Mouse (Mus musculus): ENCODE measurements around the gene Serpina3m.
"Not testable (repeated sequence)": the region's sequence is repeated elsewhere in the genome, so short reads cannot be mapped to it uniquely, and the experiment has no call there.

The Serpina3m gene

DNA sequence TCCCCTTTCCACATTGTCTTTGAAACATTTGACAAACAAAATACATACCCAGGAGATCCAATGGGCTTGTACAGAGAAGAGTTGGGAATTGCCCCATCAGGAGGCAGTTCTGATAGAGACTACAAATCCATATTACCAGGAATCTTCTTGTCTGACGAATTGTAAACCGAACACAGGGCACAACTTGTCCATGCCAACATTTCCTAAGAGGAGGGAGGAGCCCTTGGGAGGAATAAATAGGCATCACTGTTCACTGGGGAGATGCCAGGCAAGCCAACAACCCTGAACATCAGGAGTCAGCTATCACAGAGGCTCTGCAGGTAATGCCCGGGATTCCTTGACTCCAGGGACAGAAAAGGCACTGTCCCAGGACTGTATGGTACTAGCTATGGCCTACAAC, at the start of gene Serpina3m, which contains the start of gene Serpina3k:
Gene Serpina3m, plus strand, starts transcription at position 261 of the 400 bp plus-strand sequence.
Gene Serpina3k, plus strand, starts transcription at position 261 of the 400 bp plus-strand sequence.
- DNase-seq (ENCODE audit: extremely low spot score, low read depth, low spot score): not testable (repeated sequence)

DNA sequence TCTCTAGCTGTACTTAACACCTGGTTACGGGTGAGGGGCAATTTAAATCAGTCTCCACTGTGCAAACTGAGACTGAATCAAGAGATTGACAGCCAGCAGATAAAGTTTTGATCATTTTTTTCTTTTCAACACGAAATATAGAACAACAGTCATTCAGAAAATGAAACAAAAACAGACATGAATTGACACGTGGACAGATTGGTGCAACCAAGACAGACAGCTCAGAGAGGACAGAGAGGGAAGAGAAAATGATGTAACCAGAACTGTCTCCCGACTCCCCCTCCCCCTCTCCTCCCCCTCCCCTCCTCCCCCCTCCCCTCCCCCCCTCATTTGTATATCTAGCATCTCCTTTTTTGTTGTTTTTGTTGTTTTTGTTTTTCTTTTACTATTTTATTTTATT, 48.4 kb upstream of the Serpina3m start:
- no peak for DNase-seq (ENCODE audit: extremely low spot score, low read depth, low spot score)

DNA sequence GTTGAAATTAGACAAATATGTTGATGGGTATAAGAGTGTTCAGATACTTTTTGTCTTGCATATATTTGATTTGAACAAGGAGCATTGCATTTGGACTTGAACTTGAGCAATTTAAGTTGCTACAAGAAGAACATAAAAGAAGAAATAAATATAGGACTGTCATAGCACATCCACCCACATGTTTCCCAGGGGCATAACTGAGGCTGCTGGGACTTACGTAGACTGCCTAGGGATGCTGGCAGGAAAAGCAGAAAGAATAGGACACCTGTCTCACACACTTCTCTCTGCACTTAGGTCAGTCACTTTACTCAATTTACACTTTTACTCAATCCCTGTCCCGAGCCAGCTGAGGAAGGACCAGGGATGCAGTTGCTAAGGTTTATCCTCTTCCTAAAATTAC, 44.3 kb upstream of the Serpina3m start:
- DNase-seq (ENCODE audit: extremely low spot score, low read depth, low spot score): no peak

DNA sequence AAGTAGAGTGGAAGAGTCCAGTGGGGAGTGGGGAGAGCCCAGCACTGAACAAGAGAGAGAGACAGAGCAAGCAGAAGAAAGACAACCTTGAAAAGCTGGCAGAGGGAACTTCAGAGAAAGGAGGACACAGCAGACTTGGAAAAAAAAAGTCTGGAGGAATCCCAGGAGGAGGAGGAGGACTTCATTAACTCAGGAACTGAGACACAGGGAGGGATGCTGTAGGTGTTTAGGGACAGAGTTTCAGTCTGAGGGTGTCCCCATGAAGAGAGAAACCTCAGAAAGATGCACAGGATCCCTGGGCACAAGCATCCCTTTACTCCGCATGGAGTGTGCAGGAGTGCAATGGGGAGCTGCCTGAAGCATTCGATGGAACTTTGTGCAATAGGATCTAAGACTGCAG, 40.2 kb upstream of the Serpina3m start:
- no peak for DNase-seq (ENCODE audit: extremely low spot score, low read depth, low spot score)

DNA sequence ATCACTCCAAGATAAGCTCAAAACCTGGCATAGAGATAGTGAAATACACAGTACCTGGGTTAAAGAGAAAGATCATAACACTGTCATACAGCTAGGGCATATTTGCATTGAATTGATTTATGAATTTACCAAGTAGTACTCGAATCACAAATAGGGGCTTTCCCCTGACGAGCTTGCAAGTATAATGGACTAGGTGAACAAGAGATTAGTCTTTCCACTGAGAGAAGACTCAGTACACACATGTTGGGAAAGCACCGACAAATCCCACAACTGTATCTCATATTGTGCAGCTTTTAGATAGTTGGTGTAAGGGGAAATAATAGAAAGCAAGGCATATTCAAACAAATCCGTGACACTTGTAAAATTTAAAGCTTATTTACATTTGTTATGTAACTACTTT, 32.3 kb upstream of the Serpina3m start:
- DNase-seq (ENCODE audit: extremely low spot score, low read depth, low spot score): no peak

DNA sequence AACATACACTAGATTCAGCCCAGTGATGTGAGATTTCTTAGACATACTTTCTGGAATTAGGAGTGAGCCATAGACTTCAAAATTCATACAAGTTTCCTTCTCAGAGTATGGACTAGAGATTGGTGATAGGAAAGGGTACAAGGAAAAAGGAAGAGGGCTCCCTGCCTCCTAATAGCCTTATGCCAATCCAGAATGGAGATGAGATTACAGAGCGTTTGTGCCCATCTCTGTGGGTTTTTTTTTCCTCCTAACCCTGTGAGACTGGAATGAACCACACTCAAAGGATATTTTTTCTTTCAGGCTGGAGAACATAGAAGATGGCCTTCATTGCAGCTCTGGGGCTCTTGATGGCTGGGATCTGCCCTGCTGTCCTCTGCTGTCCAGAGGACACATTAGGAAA, 24.0 kb upstream of the Serpina3m start, which contains the start of gene Serpina3j:
Gene Serpina3j, plus strand, starts transcription at position 301 of the 400 bp plus-strand sequence.
- DNase-seq (ENCODE audit: extremely low spot score, low read depth, low spot score): no peak

DNA sequence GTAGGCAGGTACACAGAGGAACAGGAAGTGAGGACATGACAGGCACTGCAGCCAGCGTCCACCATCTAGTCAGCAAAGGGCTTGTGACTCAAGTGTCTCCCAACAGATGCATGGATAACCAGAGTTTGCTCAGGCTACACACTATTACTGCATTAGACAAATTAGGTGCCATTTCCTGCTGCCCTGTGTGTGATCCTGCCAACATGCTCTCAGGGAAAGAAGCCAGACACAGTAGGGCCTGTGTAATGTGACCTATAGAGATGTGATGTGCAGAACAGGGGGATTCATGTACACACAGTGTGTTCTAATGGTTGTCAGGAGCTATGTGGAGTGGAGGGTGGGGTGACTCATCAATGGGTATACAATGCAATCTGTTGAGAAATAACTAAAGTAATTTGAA, 15.8 kb upstream of the Serpina3m start:
- DNase-seq (ENCODE audit: extremely low spot score, low read depth, low spot score): no peak

DNA sequence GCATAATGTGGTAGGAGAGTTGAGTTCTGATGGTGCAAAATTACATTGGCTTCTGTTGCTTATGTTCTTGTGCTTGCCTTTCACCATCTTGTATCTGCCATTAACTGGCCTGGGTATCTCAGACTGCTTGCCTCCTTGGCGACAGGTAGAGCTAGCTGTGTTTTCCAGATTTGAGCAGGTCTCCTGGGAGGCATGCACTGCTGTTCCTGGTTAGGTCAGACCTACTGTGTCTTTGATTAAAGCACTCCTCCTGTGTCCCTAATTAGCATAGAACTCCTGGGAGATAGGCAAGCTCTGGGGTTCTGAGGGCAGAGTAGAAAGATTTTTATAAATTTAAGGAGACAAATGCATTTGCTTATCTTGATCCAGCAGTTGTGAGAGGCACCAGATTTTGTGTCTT, 6.6 kb upstream of the Serpina3m start:
- DNase-seq (ENCODE audit: extremely low spot score, low read depth, low spot score): no peak

DNA sequence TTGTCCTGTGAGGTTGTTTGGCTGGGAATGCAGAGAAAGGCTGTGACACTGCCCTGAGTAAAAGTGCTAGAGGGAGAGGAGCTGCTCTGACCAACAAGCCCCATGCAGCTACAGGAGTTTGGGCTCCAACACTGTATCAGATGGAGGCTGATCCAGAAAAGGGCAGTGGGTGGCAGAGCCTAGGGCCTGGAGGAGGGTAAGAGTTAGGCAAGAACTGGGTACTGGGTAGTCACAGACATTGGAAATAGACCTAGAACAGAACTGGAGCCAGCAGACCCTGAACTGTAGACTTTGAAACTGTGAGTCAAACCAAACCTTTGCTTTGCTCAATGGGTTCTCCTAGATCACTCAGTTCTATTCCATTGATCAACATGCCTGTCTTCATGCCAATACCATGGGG, 1.4 kb upstream of the Serpina3m start:
- not testable (repeated sequence) for DNase-seq (ENCODE audit: extremely low spot score, low read depth, low spot score)

DNA sequence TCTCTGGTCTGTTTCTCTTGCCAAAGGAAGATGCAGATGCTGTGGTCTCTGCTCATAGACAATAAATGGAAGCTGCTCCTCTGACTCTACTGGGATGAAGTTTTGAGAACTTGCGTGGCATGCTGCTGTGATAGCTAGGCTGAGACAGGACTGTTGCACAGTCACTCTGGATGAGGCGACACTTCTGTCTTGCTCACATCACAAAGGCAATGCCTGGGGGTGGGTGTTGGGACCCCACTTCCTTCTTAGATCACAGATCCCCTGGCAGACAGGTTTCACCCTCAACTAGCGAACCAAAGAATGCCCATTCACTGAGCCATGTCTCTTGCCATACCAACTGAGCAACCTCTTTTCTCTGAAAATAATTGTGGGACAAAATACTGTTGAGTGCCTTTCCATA, 419 bp downstream of the Serpina3m start:
- no peak for DNase-seq (ENCODE audit: extremely low spot score, low read depth, low spot score)

DNA sequence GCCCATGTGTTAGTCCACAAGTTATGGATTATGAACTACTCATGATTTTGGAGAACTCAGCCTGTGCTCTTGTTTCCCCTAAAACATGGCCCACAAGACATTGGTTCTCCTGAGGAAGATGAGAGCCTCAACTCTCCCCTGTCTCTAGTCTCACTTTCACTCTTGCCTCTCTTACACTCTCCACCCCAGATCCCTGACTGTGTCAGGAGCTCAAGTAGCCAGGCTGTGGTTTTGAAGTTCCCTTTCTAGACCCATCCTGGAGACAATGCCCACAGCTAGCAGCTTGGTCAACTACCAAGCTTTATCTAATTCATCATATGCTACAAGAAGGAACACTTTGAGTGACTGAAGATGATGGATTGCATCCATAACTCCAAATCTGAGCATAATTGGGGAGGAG, 4.2 kb downstream of the Serpina3m start:
- DNase-seq (ENCODE audit: extremely low spot score, low read depth, low spot score): not testable (repeated sequence)

DNA sequence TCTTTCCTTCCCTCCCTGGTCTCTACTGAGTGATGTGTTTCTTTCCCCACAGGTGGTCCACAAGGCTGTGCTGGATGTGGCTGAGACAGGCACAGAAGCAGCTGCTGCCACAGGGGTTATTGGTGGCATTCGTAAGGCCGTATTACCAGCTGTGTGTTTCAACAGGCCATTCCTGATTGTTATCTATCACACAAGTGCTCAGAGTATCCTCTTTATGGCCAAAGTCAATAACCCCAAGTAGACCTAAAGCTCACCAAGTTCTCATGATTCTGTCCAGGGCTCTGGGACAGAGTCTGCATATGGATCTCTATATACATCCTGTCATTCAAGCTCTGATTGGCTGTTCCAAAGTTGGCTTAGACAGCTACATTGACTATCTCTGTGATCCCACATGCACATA, 6.9 kb downstream of the Serpina3m start:
- DNase-seq (ENCODE audit: extremely low spot score, low read depth, low spot score): no peak

DNA sequence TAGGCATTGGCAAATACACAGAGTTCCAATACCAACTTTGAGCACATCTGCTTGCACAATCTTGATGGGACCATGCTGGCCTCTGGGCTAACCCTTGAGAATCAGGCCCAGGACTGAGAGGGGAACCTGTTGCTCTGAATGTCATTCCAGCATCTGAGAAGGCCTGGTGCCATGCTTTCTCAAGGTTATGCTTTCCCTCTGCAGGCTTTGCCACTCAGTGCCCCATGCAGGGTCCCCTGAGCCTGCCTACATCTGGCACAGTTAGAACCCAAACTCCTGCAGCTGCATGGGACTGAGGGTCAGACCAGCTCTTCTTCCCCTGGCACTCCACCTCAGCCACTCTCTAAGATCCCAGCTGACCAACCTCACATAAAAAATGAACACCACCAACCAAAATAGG, 7.4 kb downstream of the Serpina3m start:
- DNase-seq (ENCODE audit: extremely low spot score, low read depth, low spot score): no peak

DNA sequence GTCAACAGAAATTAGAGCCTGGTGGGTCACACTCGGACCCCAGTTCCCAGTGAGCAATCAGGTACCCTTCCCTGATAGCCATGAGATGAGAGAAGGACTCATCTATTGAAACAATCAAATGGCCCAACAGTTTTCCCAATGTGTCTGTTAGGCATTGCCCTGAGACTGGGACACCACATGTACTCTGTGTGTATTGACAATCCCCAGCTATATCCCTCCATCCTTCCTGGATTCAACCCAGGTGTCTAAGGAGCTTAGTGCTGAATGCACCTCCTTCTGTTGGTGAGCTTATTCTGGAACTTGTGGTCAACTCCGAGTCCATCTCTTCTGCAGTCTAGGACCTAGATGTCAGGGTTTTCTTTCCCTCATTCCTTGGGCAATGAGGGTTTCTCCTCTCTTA, 8.8 kb downstream of the Serpina3m start:
- DNase-seq (ENCODE audit: extremely low spot score, low read depth, low spot score): no peak

DNA sequence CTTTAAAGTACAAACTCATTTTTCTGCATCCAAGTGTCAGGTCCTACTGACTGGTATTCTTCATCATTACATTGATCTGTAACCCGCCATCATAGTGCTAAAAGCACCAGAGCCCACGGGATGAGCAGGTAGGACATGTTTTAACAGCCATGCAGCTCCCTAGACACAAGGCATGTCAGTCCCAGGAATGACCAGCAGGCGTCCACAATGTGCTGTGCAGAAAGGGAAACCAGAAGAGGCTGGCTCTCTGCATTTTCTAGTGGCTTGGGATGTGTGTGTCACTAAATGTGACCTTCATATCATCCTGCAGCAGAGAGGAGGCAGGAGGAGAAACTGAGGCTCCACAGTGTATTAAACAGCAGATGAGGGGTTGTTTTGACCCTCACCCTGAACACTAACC, 13.5 kb downstream of the Serpina3m start:
- not testable (repeated sequence) for DNase-seq (ENCODE audit: extremely low spot score, low read depth, low spot score)

DNA sequence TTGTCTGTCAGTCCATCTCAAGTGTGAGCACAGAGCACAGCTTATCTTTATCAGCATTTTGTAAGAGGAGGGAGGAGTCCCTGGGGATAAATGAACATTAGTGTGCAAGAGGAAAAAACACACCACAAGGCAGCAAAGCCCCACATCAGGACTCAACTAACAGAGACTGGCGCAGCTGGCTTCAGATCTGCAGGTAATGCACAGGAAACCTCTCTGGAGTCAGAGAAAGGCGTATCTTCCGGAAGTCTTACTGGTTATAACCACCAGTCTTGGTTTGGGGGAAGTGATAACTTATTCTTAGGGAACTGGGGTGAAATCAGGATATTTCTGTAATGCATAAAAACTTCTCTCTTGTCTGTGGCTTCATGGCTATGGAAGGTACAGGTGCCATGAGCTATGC, 17.7 kb downstream of the Serpina3m start:
- no peak for DNase-seq (ENCODE audit: extremely low spot score, low read depth, low spot score)

DNA sequence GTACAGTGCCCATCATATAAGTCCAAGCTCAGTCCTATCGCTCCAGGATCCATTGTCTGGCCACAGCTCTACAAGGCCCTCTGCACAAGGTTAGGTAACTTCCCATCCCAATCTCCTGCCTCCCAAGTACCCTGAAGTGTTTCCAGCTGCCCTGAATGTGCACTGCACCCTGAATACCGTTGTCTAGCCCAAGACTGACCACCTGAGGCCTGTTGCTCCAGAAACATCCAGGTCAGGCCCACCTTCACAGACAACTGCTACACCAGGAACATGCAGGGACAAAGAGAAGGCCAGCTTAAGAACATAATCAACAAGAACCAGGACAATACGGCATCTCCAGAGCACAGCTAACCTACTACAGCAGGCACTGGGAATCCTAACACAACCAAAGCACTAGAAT, 31.7 kb downstream of the Serpina3m start:
- no peak for DNase-seq (ENCODE audit: extremely low spot score, low read depth, low spot score)

DNA sequence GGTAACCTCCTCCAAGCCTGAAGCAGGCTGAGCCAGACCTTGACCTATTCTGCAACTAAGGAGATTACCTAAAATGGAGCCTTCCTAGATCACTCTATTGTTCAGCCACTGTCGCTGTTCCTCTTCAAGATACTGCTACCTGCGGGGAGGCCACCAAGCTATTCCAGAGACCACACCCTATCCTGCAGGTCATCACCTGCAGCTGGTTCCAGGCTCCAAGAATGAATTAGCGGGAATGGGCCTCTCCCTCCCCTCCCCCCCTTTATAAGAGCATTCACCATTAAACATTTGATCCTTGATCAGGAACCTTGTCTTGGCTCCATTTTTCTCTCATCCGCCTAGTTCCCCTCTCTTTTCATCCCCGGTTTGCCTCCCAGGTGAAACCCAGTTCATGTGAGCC, 38.9 kb downstream of the Serpina3m start:
- not testable (repeated sequence) for DNase-seq (ENCODE audit: extremely low spot score, low read depth, low spot score)

DNA sequence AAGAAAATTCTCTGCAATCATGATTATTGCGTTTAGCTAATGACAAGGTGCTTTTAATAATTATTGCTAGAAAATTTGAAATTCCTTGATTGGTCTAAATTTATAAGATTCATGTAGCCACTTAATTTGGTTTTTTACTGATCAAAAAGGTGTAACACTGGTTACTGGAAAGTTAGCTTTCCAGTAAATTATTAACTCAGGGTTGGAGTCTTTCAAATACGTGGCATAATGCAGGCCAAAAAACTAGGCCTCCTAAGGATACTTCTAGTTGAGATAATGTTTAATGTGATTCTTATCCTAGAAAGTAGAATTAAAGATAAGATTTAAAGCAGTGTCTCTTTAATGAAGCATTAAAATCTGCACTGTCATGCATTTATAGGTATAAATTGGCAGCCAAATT, 40.1 kb downstream of the Serpina3m start:
- not testable (repeated sequence) for DNase-seq (ENCODE audit: extremely low spot score, low read depth, low spot score)

DNA sequence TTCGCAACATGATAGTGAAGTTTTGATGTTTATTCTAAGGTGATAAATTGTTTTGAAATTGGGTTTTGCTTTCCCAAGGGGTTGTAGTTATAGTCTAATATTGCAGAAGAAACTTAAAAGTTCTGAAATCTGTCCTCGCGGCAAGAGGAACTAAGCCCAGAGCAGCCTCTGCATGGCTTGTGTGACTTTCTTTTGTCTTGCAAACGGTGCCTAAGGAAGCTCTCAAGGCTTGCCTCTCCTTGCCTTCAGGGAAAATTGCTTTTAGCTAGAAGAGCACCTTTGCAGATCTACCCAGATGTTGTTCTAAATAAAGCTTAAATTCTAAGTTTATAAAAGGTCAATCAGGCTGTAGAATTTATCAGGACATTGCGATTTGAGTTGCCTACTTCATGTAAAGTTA, 40.5 kb downstream of the Serpina3m start:
- DNase-seq (ENCODE audit: extremely low spot score, low read depth, low spot score): not testable (repeated sequence)

DNA sequence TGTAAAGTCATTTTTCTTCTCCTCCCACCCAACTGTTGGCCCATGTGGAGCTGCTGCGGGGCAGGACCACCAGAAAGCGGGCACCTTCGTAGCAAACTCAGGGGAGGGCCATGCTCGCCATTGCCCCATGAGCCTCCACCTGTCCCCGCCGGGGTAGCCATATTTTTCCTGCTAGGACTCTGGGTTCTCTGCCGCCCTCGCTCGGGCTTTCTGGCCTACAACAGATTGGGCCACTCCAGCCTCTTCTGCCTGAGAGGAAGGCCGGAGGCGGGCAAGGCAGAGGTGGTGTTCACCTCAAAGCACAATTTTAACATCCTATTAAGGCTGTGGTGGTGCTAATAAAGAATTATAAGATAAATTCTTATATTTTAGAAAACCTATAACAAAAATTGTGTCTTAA, 41.6 kb downstream of the Serpina3m start:
- no peak for DNase-seq (ENCODE audit: extremely low spot score, low read depth, low spot score)

DNA sequence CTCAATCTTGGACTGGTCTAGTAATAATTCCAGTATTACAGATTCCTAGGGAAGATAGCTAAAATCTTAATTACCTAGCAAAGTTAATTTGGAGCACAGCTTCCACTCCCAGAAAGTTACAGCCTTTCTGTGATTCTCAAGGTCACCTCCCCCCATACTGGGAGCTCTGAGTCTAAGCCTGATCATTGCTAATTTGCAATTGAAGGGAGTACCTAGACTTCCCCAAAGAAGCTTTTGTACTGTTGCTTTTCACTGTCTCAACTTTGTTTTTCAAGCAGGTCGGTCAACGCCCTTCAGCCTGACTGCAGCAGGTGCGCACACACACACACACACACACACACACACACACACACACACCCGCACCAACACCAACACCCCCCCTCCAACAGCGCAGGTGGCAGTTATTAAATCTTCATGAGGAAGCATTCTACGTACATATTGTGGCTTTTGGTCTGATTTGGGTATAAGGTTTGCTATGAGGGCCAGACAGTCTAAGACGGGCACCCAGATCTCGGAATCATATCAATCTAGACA, 42.9 kb downstream of the Serpina3m start:
- DNase-seq (ENCODE audit: extremely low spot score, low read depth, low spot score): not testable (repeated sequence)

DNA sequence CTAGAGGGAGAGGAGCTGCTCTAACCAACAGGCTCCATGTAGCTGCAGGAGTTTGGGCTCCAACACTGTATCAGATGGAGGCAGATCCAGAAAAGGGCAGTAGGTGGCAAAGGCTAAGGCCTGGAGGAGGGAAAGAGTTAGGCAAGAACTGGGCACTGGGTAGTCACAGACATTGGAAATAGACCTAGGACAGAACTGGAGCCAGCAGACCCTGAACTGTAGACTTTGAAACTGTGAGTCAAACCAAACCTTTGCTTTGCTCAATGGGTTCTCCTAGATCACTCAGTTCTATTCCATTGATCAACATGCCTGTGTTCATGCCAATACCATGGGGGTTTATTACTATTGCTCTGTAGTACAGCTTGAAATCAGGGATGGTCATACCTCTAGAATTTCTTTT, 47.7 kb downstream of the Serpina3m start:
- not testable (repeated sequence) for DNase-seq (ENCODE audit: extremely low spot score, low read depth, low spot score)

Data from hindlimb bud, embryonic 11.5 days (tissue).